Mouse (Mus musculus): Measurements from ENCODE around the gene Cped1.
A peak's percentile ranks its signal among the peaks of the same experiment; 100 is the strongest.

The Cped1 gene

DNA sequence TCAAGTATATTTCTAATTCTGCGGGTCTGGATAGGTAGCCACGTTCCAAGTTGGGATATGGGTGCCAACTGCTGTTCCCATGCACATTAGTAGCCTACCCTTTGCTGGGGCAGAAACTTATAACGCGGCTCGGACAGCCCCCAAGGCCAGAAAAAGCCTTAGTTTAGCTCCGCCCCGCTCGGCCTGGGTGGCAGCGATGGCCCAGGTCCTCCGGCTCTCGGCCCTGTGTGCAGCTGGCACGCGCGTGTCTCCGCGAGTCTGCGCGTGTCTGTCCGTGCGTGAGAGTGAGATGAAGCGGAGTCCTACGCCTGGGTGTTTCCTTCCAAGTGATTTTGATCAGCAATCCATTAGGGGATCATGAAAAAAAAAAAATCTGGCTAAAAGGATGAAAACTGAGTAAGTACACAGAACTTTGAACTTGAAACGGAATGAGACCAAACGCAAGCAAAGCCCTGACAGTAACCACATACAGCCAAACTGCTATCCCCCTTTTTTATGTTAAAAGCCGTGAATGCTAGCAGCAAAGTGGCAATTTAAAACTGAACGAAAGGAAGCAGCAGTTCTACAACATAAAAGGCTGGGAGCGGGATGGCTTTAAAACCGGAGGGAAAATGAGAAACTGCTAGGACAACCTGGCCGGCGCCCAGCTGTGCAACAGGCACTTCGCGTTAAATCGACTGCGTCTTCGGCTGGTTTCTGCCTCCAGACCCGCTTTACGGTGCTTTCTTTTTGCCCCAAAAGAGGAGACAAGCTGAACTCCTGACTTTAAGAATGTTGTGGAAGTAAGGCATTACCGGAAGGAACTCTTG is at the start of gene Cped1:
Gene Cped1, plus strand, starts transcription at position 185 of the 809 bp plus-strand sequence.
- DNase-seq (ENCODE audit: low read depth), result no peak

GRCm38 (mm10) chr6:21937981-21938635 is 47.6 kb upstream of the Cped1 start:
- no peak for DNase-seq (ENCODE audit: low read depth)

- peak; percentile 99 for DNase-seq (ENCODE audit: low read depth)
Observed at GRCm38 (mm10) chr6:21949226-21949731, 36.4 kb upstream of the Cped1 start, which contains the start of gene Ing3. Gene Ing3, plus strand, starts transcription at chr6:21949571.

GRCm38 (mm10) chr6:21949771-21950448 is 35.8 kb upstream of the Cped1 start:
- DNase-seq (ENCODE audit: low read depth), result peak; percentile 94

- no peak for DNase-seq (ENCODE audit: low read depth)
Observed at GRCm38 (mm10) chr6:21950676-21951075, 35.0 kb upstream of the Cped1 start.

GRCm38 (mm10) chr6:21955468-21955867 is 30.2 kb upstream of the Cped1 start:
- peak; percentile 84 for DNase-seq (ENCODE audit: low read depth)

- DNase-seq (ENCODE audit: low read depth), result peak; percentile 88
Observed at GRCm38 (mm10) chr6:21958922-21959321, 26.8 kb upstream of the Cped1 start.

DNA sequence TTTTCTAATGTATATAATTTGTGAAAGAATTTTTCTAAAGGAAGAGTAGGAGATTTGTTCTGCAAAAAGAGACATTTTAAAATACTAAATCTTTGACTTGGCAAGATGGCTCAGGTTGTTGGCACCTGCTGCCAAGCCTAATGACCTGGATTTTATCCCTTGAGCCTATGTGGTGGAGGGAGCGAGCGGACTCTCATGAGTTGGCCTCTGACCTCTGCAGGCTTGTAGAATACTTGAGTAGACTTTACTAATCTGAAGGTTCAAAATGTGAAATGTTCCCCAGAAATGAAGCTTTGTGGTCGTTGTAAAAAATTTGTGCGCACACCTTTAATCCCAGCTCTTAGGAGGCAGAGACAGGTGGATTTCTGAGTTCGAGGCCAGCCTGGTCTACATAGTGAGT is 25.8 kb upstream of the Cped1 start:
- no peak for DNase-seq (ENCODE audit: low read depth)

DNA sequence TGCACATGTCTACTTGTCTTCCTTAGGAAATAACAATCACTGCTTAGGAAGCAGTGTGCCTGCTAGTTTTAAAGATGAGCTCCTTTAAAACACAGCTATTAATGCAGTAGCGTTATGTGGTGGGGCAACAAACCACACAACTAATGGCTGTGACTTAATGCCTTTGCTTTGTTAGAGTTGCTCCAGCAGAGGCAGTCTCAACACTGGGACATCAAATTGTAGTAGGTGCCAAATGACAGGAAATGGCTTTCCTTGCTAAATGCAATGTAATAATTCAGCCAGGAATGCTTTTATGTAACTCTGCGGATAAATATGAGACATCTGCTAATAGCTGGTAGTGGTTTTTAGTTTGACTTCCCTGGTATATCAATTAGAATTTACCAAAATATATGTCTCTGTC is 8.2 kb upstream of the Cped1 start:
- DNase-seq (ENCODE audit: low read depth), result no peak

DNA sequence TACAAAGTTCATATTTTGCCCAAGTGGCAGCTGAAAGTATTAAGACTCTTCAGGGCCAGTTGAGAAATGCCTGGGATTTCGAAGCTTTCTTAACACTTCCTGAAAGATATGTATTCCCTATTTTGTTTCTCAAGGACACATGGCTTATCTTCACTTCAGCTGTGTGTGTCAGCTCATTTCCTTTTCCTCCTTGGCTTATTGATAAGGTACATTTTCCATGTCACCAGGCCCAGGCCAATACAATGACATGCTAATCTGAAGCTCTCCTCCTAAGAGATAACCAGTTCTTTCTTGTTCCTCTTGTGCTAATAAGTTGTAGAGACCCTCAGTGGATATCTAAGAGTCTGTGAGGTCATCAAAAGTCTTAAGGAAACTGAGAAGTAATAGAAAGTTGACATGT is 4.6 kb upstream of the Cped1 start:
- peak; percentile 76 for DNase-seq (ENCODE audit: low read depth)

GRCm38 (mm10) chr6:21984990-21985731 is 555 bp upstream of the Cped1 start:
- DNase-seq (ENCODE audit: low read depth), result peak; percentile 88

- no peak for DNase-seq (ENCODE audit: low read depth)
Observed at GRCm38 (mm10) chr6:21986660-21987331, 1.1 kb downstream of the Cped1 start.

GRCm38 (mm10) chr6:21987554-21987953 is 1.8 kb downstream of the Cped1 start:
- no peak for DNase-seq (ENCODE audit: low read depth)

- DNase-seq (ENCODE audit: low read depth), result no peak
Observed at GRCm38 (mm10) chr6:21988296-21988695, 2.6 kb downstream of the Cped1 start.

GRCm38 (mm10) chr6:21989081-21989480 is 3.4 kb downstream of the Cped1 start:
- no peak for DNase-seq (ENCODE audit: low read depth)

- no peak for DNase-seq (ENCODE audit: low read depth)
Observed at GRCm38 (mm10) chr6:21990181-21991135, 4.7 kb downstream of the Cped1 start.

DNA sequence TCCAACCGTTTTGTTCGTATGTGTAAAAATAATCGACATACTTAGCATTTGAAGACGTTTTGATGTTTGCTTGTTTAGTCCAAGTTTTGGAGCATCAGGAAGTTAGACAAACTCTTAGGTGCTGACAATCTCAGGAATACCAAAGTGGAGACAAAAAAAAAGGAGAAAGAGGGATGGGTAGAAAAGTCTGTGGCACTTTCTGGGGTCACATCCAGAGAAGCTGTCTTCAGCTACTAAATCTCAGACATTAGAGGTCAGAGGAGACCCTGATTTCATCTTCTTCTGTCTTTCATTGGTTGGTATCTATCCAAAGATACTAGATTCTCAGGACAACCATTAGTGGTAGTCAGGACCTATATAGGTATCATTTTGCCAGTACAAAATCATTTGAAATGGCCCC is 5.4 kb downstream of the Cped1 start:
- no peak for DNase-seq (ENCODE audit: low read depth)

GRCm38 (mm10) chr6:21993070-21993469 is 7.4 kb downstream of the Cped1 start:
- DNase-seq (ENCODE audit: low read depth), result peak; percentile 41

GRCm38 (mm10) chr6:21998131-21998530 is 12.4 kb downstream of the Cped1 start:
- DNase-seq (ENCODE audit: low read depth), result peak; percentile 91

GRCm38 (mm10) chr6:21999025-21999424 is 13.3 kb downstream of the Cped1 start:
- DNase-seq (ENCODE audit: low read depth), result peak; percentile 38
